Mouse (Mus musculus): ENCODE results near the gene Zdhhc23. TPM values are rescaled to one million over a fixed set of nuclear protein-coding genes. Genes with fewer than 3 reads are reported as not detected.

The Zdhhc23 gene
- polyA plus RNA-seq, 1 experiment: 3.4 TPM

DNA sequence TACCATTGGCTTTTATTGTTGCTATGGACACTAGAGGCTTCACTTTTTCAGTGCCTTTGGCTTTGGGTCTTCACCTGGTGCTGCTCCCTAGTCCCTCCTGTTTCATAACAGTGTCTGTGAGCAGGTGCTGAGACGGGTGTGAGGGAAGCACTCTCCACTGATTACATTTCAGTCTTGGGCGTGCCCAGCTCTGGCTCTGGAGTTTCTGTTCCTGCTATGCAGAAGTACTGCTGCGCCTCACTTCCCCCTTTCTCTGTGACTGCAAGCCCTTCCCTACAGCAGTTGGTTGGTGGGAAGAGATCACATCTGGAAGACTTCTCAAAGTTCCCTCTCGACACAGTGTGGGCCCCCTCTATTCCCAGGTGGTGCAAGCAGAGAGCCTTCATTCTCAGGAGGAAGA is 28.0 kb downstream of the Zdhhc23 start:
- no peaks in the 10 kb centered on the region for H3K4me1 ChIP-seq (ENCODE audit: control insufficient read depth, insufficient read depth, insufficient read length, low read length)
- H3K27ac ChIP-seq (ENCODE audit: insufficient read depth, low read depth, low read length): no peak overlapping the region
- no peaks in the 10 kb centered on the region for H3K27me3 ChIP-seq (ENCODE audit: control insufficient read depth, insufficient read depth, low read length)
- TF ChIP-seq POLR2A (IDR thresholded peaks at IDR 0.05; ENCODE audit: low read depth, low read length): no peak
- TF ChIP-seq CTCF (IDR thresholded peaks at IDR 0.05; ENCODE audit: extremely low read depth, insufficient read length, insufficient replicate concordance, low read depth, low read length): no peak
- 29% methylated on average over 4 of the region's 4 CpGs for WGBS
- no peak overlapping the region for H3K4me3 ChIP-seq (ENCODE audit: low read depth, low read length)
- H3K36me3 ChIP-seq (ENCODE audit: control insufficient read depth, insufficient read depth, low read length): no peaks in the 10 kb centered on the region

DNA sequence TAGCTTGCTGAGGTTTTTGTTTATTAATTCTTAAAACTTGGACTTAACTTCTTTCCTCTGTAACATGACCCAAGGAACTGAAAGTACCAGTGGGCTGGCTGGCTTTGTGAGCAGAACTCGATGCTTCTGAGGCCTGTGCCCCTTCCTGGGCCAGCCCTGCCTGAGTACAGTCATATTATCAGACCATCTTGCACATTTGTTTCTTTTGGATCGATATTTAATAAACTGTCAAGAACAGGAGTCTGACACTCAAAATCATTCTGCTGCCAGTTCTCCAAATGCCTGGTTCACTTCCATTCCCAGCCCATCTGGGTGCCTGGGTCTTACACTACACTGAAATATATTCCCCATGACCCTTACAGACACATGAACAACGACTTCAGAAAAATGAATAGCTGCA is 33.7 kb downstream of the Zdhhc23 start:
- no peak for TF ChIP-seq POLR2A (IDR thresholded peaks at IDR 0.05; ENCODE audit: low read depth, low read length)
- no peak for TF ChIP-seq CTCF (IDR thresholded peaks at IDR 0.05; ENCODE audit: extremely low read depth, insufficient read length, insufficient replicate concordance, low read depth, low read length)
- no peak overlapping the region for H3K27ac ChIP-seq (ENCODE audit: insufficient read depth, low read depth, low read length)
- H3K4me1 ChIP-seq (ENCODE audit: control insufficient read depth, insufficient read depth, insufficient read length, low read length): no peaks in the 10 kb centered on the region
- H3K4me3 ChIP-seq (ENCODE audit: low read depth, low read length): no peak overlapping the region
- no peaks in the 10 kb centered on the region for H3K27me3 ChIP-seq (ENCODE audit: control insufficient read depth, insufficient read depth, low read length)
- H3K36me3 ChIP-seq (ENCODE audit: control insufficient read depth, insufficient read depth, low read length): no peaks in the 10 kb centered on the region
- 76% methylated on average over 3 of the region's 3 CpGs for WGBS

DNA sequence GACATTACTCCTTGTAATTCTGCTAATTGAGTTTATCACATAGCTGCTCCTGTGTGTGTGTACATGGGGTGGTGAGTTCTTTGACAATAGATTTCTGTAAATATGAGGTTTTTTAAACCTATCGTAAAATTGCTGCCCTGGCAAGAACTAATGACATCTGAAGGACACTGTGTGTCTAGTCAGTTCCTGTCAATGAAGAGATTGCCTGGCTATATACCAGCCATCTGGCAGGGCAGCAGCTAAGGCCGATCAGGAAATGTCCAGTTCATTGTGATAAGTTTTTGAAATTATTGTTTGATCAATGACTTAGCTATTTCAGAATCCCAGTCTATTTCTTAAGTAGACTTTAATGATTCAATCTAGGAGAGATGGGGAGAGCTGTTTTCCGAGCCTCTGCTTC is 34.2 kb downstream of the Zdhhc23 start:
- Histone ChIP-seq H3K27ac (ENCODE audit: insufficient read depth, low read depth, low read length) (no peak overlapping the region), H3K27me3 (ENCODE audit: control insufficient read depth, insufficient read depth, low read length) (no peaks in the 10 kb centered on the region), H3K4me1 (ENCODE audit: control insufficient read depth, insufficient read depth, insufficient read length, low read length) (no peaks in the 10 kb centered on the region), H3K4me3 (ENCODE audit: low read depth, low read length) (no peak overlapping the region), H3K36me3 (ENCODE audit: control insufficient read depth, insufficient read depth, low read length) (no peaks in the 10 kb centered on the region)
- TF ChIP-seq CTCF (IDR thresholded peaks at IDR 0.05; ENCODE audit: extremely low read depth, insufficient read length, insufficient replicate concordance, low read depth, low read length) (no peak), POLR2A (IDR thresholded peaks at IDR 0.05; ENCODE audit: low read depth, low read length) (no peak)
- 82% methylated on average over 3 of the region's 3 CpGs for WGBS

DNA sequence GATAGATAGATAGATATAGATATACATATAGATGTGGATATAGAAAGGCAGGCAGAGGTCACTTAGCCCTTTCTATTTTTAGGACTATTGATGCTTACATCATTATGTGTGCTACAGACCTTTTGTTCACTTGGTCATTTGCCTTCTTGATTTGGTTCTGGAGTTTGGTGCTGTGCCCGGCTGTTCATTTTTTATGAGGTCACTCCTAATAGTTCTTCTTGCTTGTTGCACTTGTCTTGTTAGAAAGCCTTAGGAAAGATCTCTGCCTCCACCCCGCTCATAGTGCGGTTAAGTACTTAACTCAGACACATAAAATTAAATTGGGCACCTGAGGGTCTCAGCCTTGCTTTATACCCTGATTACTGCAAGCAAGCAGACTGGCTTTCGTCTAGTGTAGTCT is 38.7 kb downstream of the Zdhhc23 start:
- Histone ChIP-seq H3K36me3 (ENCODE audit: control insufficient read depth, insufficient read depth, low read length) (peaks cover 3% of the 10 kb centered on the region; the same call in 1 of the 2 replicates), H3K4me1 (ENCODE audit: control insufficient read depth, insufficient read depth, insufficient read length, low read length) (no peaks in the 10 kb centered on the region), H3K4me3 (ENCODE audit: low read depth, low read length) (no peak overlapping the region), H3K27ac (ENCODE audit: insufficient read depth, low read depth, low read length) (no peak overlapping the region), H3K27me3 (ENCODE audit: control insufficient read depth, insufficient read depth, low read length) (no peaks in the 10 kb centered on the region)
- 95% methylated on average over 4 of the region's 4 CpGs for WGBS
- no peak for TF ChIP-seq POLR2A (IDR thresholded peaks at IDR 0.05; ENCODE audit: low read depth, low read length)
- TF ChIP-seq CTCF (IDR thresholded peaks at IDR 0.05; ENCODE audit: extremely low read depth, insufficient read length, insufficient replicate concordance, low read depth, low read length): no peak

DNA sequence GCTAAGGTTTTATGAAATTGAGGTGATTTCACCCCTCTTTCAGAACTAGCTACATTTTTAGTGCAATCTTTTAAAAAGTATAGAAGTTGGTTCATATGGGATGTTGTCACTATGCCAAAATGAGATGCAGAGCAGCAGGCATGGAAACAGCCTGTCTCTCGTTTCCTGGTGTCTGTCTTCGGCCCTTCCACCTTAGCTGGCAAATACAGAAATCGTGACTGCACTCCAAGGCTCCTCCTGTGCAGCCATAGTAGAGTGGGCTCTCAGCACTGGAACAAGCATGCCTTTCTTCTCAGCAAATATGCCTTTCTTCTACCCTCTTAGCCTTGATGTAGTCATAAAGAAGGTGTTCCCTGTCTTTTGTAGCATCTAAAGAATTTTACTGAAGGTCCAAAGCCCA is 43.7 kb downstream of the Zdhhc23 start:
- Histone ChIP-seq H3K36me3 (ENCODE audit: control insufficient read depth, insufficient read depth, low read length) (peaks cover 3% of the 10 kb centered on the region; the same call in 1 of the 2 replicates), H3K27me3 (ENCODE audit: control insufficient read depth, insufficient read depth, low read length) (no peaks in the 10 kb centered on the region), H3K4me3 (ENCODE audit: low read depth, low read length) (no peak overlapping the region), H3K27ac (ENCODE audit: insufficient read depth, low read depth, low read length) (no peak overlapping the region), H3K4me1 (ENCODE audit: control insufficient read depth, insufficient read depth, insufficient read length, low read length) (no peaks in the 10 kb centered on the region)
- WGBS: 75% methylated on average over 3 of the region's 3 CpGs
- TF ChIP-seq POLR2A (IDR thresholded peaks at IDR 0.05; ENCODE audit: low read depth, low read length): no peak
- no peak for TF ChIP-seq CTCF (IDR thresholded peaks at IDR 0.05; ENCODE audit: extremely low read depth, insufficient read length, insufficient replicate concordance, low read depth, low read length)

DNA sequence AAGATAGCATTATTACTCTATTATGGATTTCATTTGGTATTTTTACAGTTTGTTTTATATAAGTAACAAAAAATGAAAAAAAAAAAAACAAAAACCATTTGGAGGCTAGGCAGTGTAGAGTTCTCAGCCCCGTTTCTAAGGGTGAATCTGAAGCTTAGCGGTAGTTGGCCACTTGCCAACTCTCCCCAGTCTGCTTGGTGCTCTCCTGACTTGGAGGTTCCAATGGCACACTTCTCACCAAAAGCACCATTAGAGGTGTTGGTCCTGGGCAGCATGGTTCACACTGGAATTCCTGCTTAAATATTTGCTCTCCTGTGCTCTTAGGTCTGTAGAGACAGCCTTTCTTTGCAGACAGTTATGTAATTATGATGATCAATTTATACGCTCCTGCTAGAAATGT is 44.2 kb downstream of the Zdhhc23 start:
- no peaks in the 10 kb centered on the region for H3K27me3 ChIP-seq (ENCODE audit: control insufficient read depth, insufficient read depth, low read length)
- H3K4me3 ChIP-seq (ENCODE audit: low read depth, low read length): no peak overlapping the region
- no peak for TF ChIP-seq CTCF (IDR thresholded peaks at IDR 0.05; ENCODE audit: extremely low read depth, insufficient read length, insufficient replicate concordance, low read depth, low read length)
- TF ChIP-seq POLR2A (IDR thresholded peaks at IDR 0.05; ENCODE audit: low read depth, low read length): no peak
- peaks cover 3% of the 10 kb centered on the region; the same call in 1 of the 2 replicates for H3K36me3 ChIP-seq (ENCODE audit: control insufficient read depth, insufficient read depth, low read length)
- H3K4me1 ChIP-seq (ENCODE audit: control insufficient read depth, insufficient read depth, insufficient read length, low read length): no peaks in the 10 kb centered on the region
- 56% methylated on average over 3 of the region's 3 CpGs for WGBS
- no peak overlapping the region for H3K27ac ChIP-seq (ENCODE audit: insufficient read depth, low read depth, low read length)

DNA sequence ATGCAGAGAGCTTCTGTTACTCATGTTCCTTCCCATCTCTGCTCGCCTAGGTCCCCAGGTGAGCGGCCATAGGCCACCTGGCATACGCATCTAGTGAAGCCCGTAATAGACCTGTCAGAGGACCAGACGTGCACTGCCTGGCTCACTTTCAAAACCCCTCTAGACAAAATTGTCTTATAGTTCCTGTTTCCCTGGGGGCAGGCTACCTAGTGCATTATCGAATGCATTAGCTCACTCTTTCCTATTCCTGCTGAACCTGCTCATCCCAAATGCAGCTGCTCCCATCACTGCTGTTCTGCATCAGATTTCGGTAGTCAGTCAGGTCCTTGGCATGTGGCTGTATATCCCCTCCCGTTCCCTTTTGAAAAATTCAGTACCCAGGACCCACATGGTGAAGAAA is 44.7 kb downstream of the Zdhhc23 start:
- WGBS: 91% methylated on average over 8 of the region's 8 CpGs
- H3K4me1 ChIP-seq (ENCODE audit: control insufficient read depth, insufficient read depth, insufficient read length, low read length): no peaks in the 10 kb centered on the region
- H3K4me3 ChIP-seq (ENCODE audit: low read depth, low read length): no peak overlapping the region
- H3K27me3 ChIP-seq (ENCODE audit: control insufficient read depth, insufficient read depth, low read length): no peaks in the 10 kb centered on the region
- TF ChIP-seq CTCF (IDR thresholded peaks at IDR 0.05; ENCODE audit: extremely low read depth, insufficient read length, insufficient replicate concordance, low read depth, low read length) (no peak), POLR2A (IDR thresholded peaks at IDR 0.05; ENCODE audit: low read depth, low read length) (no peak)
- H3K36me3 ChIP-seq (ENCODE audit: control insufficient read depth, insufficient read depth, low read length): peaks cover 3% of the 10 kb centered on the region; the same call in 1 of the 2 replicates
- no peak overlapping the region for H3K27ac ChIP-seq (ENCODE audit: insufficient read depth, low read depth, low read length)

DNA sequence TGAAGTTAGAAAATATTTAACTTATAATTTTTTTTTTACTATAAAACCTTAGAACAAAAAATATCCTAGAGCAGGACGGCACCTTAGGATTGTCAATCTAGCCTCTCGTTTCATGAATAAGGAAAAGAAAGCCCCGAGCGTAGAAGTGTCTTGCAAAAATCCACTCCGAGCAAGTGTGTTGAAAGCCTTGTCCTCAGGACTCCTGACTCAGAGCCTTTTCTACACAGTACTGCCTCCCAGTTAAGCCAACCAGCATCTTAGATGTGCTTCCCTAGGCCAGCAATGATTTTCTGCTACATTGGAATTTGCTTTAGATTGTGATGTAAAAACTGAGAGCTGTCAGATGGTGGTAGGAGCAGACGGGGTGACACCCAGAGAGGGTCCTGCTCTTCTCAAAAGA is 46.5 kb downstream of the Zdhhc23 start:
- Histone ChIP-seq H3K27ac (ENCODE audit: insufficient read depth, low read depth, low read length) (no peak overlapping the region), H3K4me1 (ENCODE audit: control insufficient read depth, insufficient read depth, insufficient read length, low read length) (no peaks in the 10 kb centered on the region), H3K27me3 (ENCODE audit: control insufficient read depth, insufficient read depth, low read length) (no peaks in the 10 kb centered on the region), H3K4me3 (ENCODE audit: low read depth, low read length) (no peak overlapping the region), H3K36me3 (ENCODE audit: control insufficient read depth, insufficient read depth, low read length) (no peaks in the 10 kb centered on the region)
- no peak for TF ChIP-seq CTCF (IDR thresholded peaks at IDR 0.05; ENCODE audit: extremely low read depth, insufficient read length, insufficient replicate concordance, low read depth, low read length)
- TF ChIP-seq POLR2A (IDR thresholded peaks at IDR 0.05; ENCODE audit: low read depth, low read length): no peak
- WGBS: 95% methylated on average over 6 of the region's 6 CpGs

Data from small intestine, adult 2 months (tissue).